Mouse (Mus musculus): ENCODE results near the gene Ivd.

Ivd gene

GRCm38 (mm10) chr2:118910605-118911278 is 49.0 kb downstream of the Ivd start:
- DNase-seq (ENCODE audit: low spot score in 2 of 2) = no peak

GRCm38 (mm10) chr2:118912706-118913105 is 51.0 kb downstream of the Ivd start:
- DNase-seq (ENCODE audit: low spot score in 2 of 2) = no peak

- no peak for DNase-seq (ENCODE audit: low spot score in 2 of 2)
Measured at GRCm38 (mm10) chr2:118913551-118914276, 52.0 kb downstream of the Ivd start.

- no peak for DNase-seq (ENCODE audit: low spot score in 2 of 2)
Measured at GRCm38 (mm10) chr2:118914685-118915084, 52.9 kb downstream of the Ivd start.

- no peak for DNase-seq (ENCODE audit: low spot score in 2 of 2)
Measured at GRCm38 (mm10) chr2:118916436-118916835, 54.7 kb downstream of the Ivd start.

GRCm38 (mm10) chr2:118918543-118918942 is 56.8 kb downstream of the Ivd start:
- no peak for DNase-seq (ENCODE audit: low spot score in 2 of 2)

- no peak for DNase-seq (ENCODE audit: low spot score in 2 of 2)
Measured at GRCm38 (mm10) chr2:118920428-118920827, 58.7 kb downstream of the Ivd start.

GRCm38 (mm10) chr2:118925952-118926351 is 64.2 kb downstream of the Ivd start:
- no peak for DNase-seq (ENCODE audit: low spot score in 2 of 2)

GRCm38 (mm10) chr2:118926361-118926997 is 64.7 kb downstream of the Ivd start, which contains the start of gene Chst14:
Chst14 (plus strand) TSS chr2:118926496.
- DNase-seq (ENCODE audit: low spot score in 2 of 2) = peak; percentile 73 to 87

- no peak for DNase-seq (ENCODE audit: low spot score in 2 of 2)
Measured at GRCm38 (mm10) chr2:118926998-118927739, 65.4 kb downstream of the Ivd start.

Data from spleen, postnatal 4 days (tissue).